Mouse (Mus musculus) cortical plate, adult 2 months (tissue): ENCODE measurements at regions not wholly inside any gene's neighbourhood (a gene's known extent, or its start where the extent isn't known, plus 50 kb on each side); places are given as distances from the start of the nearest gene placed in this dataset.

Source experiments
- CTCF ChIP-seq: fragments of 200-500 bp; IDR thresholded peaks from 2 replicates; pipeline ENCODE4 v1.5.1; 2011; ENCODE audit warnings: mild to moderate bottlenecking, control low read depth, low read length; ENCODE audit not compliant: insufficient read depth; ENCODE audit errors: extremely low read depth
- POLR2A ChIP-seq: fragments of 200-500 bp; IDR thresholded peaks from 2 replicates; pipeline ENCODE4 v1.6.1; 2011; ENCODE audit warnings: mild to moderate bottlenecking, low read length, control low read depth; ENCODE audit not compliant: insufficient read depth; ENCODE audit errors: extremely low read depth

GRCm38 (mm10) chr16:70920047-70920446, 606.3 kb downstream of the Gbe1 start:
- TF ChIP-seq CTCF (no peak), POLR2A (no peak)
